Mouse (Mus musculus) spleen, adult 2 months (tissue): ENCODE measurements around the gene Tmem102. TPM values are rescaled to one million over a fixed set of nuclear protein-coding genes. Genes with fewer than 3 reads are reported as not detected.

Experiments used
- DNase-seq, 2 experiments: peaks; one replicate each; pipeline versions ENCODE4 v3.0.0 to v3.0.0-alpha.2; 2012 to 2021; ENCODE audit warnings: low spot score in 2 of 2, low read depth in 1 of 2
- H3K27ac ChIP-seq: fragments of 200-500 bp; 2 replicates; pipeline ENCODE4 v1.5.1; 2012; ENCODE audit warnings: low read length, inconsistent platforms; ENCODE audit not compliant: insufficient read depth
- H3K27me3 ChIP-seq: fragments of 200-500 bp; 2 replicates; pipeline ENCODE4 v1.6.1; 2012; ENCODE audit warnings: mild to moderate bottlenecking, moderate library complexity, low read length, inconsistent platforms; ENCODE audit not compliant: control insufficient read depth, insufficient read depth
- H3K36me3 ChIP-seq: fragments of 200-500 bp; 2 replicates; pipeline ENCODE4 v1.6.1; 2012; ENCODE audit warnings: mild to moderate bottlenecking, low read length, inconsistent platforms; ENCODE audit not compliant: control insufficient read depth, insufficient read depth
- H3K4me1 ChIP-seq: fragments of 200-500 bp; 2 replicates; pipeline ENCODE4 v1.6.1; 2011; ENCODE audit warnings: inconsistent platforms; ENCODE audit not compliant: control insufficient read depth, insufficient read depth, insufficient read length
- H3K4me3 ChIP-seq: fragments of 200-500 bp; 2 replicates; pipeline ENCODE4 v1.5.1; 2011; ENCODE audit warnings: mild to moderate bottlenecking, inconsistent platforms; ENCODE audit not compliant: insufficient read depth, insufficient read length; ENCODE audit errors: extremely low read depth
- CTCF ChIP-seq: fragments of 200-500 bp; IDR thresholded peaks from 2 replicates; pipeline ENCODE4 v1.5.1; 2011; ENCODE audit warnings: mild to moderate bottlenecking, inconsistent platforms; ENCODE audit not compliant: insufficient read depth, insufficient read length, insufficient replicate concordance; ENCODE audit errors: extremely low read depth
- POLR2A ChIP-seq: fragments of 200-500 bp; IDR thresholded peaks from 2 replicates; pipeline ENCODE4 v1.6.1; 2011; ENCODE audit warnings: low read depth, low read length, inconsistent platforms
- WGBS: fragments of 180-500 bp; shearing (Covaris S2); methylation state at CpG from one replicate; pipeline ENCODE4 v1.1.7; 2018; 5-methylcytosine and 5-hydroxymethylcytosine counted together
- polyA plus RNA-seq: library from polyadenylated mRNA; depleted of rRNA; stranded (reverse); fragments of >200 nt; gene quantifications from 2 replicates; pipeline ENCODE4 v1.2.3, GENCODE M21; 2012

Tmem102 gene
- polyA plus RNA-seq, 1 experiment, result 0.23 TPM

DNA sequence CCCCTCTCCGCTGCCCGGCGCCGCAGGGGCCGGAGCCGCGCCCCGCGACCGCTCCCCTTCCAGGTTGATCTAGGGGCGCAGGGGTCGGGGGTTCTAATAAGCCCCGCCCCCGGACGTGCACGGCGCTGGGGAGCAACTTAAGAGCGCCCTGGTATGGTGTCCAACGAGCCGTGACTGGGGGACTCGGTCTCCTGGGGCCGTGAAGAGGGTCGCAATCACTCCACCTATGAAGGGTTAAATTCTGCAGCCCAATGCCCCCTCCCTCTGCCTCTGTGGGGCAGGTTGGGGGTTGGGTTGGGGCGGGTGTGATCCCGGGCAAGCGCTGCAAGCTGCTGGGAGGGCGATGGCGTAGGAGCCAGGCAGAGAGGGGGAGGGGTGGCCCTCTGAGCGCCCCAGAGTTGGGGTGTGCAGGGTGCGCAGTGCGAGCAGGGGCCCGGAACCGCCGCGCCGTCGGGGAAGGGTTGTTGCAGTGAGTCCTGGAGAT lies 39.3 kb downstream of the Tmem102 start:
- WGBS, result under 1% methylated on average over 37 of the region's 37 CpGs
- Histone ChIP-seq H3K4me3 (peak overlapping the region; percentile 92), H3K4me1 (peaks cover 13% of the 10 kb centered on the region), H3K27me3 (no peaks in the 10 kb centered on the region), H3K36me3 (no peaks in the 10 kb centered on the region), H3K27ac (peak overlapping the region; percentile 94)
- DNase-seq, result peak; percentile 37 to 78
- TF ChIP-seq CTCF (no peak), POLR2A (no peak)

DNA sequence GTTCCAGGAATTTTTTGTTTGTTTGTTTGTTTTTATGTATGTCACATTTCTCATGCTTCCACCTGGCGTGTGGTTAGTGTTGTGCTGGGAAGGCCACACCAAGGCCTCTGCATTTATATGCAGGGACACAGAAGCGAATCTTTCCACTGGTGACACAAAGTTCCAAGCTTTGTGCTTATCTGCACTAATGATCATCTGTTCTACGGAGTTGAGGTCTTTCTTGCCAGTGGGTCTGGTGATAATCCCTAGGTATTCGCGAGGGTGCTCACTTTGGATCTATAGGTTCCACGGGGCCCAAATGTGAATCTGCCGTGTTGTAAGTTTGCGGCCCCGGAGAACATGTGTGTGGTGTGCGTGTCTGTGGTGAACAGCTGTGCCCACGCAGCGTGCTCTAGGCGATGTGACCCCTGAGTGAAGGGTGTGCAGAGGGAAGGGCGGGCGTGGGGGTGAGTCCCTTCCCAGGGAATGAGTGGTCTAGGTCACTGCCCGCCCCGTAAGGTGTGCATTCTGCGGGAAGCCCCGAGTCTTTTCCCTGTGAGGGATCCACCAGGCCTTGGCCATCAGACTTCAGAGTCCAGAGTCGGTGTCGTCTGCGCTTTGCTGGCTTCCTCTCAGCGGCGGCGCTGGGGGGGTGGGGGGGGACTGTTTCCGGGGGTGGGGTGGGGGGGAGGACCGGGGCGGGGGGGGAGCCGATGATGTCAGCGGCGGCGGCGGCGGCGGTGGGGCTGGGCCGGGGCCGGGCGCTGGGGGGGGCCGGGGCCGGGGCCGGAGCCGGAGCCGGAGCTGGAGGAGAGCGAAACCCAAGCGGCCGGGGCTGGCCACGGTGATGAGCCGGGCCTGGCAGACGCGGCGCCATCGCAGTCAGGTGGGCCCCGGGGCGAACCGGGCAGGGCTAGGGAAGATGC lies 40.0 kb downstream of the Tmem102 start, which contains the start of gene Zbtb4:
Gene Zbtb4 (plus strand): TSS at position 692 of the 905 bp plus-strand sequence.
- H3K27ac ChIP-seq, result peak within 1 kb of the TSS; percentile 94
- TF ChIP-seq POLR2A (peak; percentile 43), CTCF (no peak)
- WGBS, result 18% methylated on average over 37 of the region's 55 CpGs
- DNase-seq, result peak in 1 of 2 experiments; percentile 40
- H3K27me3 ChIP-seq, result no peaks in the 10 kb centered on the region
- no peaks in the 10 kb centered on the region for H3K36me3 ChIP-seq
- peaks cover 13% of the 10 kb centered on the region for H3K4me1 ChIP-seq
- H3K4me3 ChIP-seq, result peak within 1 kb of the TSS; percentile 92

GRCm38 (mm10) chr11:69763551-69763950 lies 41.9 kb downstream of the Tmem102 start:
- no peak overlapping the region for H3K27ac ChIP-seq
- no peak for DNase-seq
- 90% methylated on average over 7 of the region's 7 CpGs for WGBS
- no peaks in the 10 kb centered on the region for H3K36me3 ChIP-seq
- no peak overlapping the region for H3K4me3 ChIP-seq
- no peaks in the 10 kb centered on the region for H3K27me3 ChIP-seq
- no peak for TF ChIP-seq POLR2A
- TF ChIP-seq CTCF, result peak; percentile 10; the same call in 1 of the 2 replicates
- peaks cover 14% of the 10 kb centered on the region for H3K4me1 ChIP-seq

- peaks cover 10% of the 10 kb centered on the region; the same call in 1 of the 2 replicates for H3K4me1 ChIP-seq
- no peaks in the 10 kb centered on the region for H3K36me3 ChIP-seq
- H3K27ac ChIP-seq, result no peak within 1 kb of the TSS
- no peak for DNase-seq
- no peak within 1 kb of the TSS for H3K4me3 ChIP-seq
- TF ChIP-seq CTCF (no peak), POLR2A (no peak)
- H3K27me3 ChIP-seq, result no peaks in the 10 kb centered on the region
- 59% methylated on average over 1 of the region's 1 CpGs for WGBS
These were observed 43.6 kb downstream of the Tmem102 start, which contains the start of gene Slc35g3 for GRCm38 (mm10) chr11:69761868-69762267. Gene Slc35g3 (minus strand): TSS chr11:69761968.

- TF ChIP-seq CTCF (no peak), POLR2A (no peak)
These were observed 44.6 kb downstream of the Tmem102 start for GRCm38 (mm10) chr11:69760901-69761200.

GRCm38 (mm10) chr11:69760160-69760900 lies 45.1 kb downstream of the Tmem102 start:
- Histone ChIP-seq H3K4me3 (no peak overlapping the region), H3K36me3 (no peaks in the 10 kb centered on the region), H3K27me3 (no peaks in the 10 kb centered on the region), H3K4me1 (peaks cover 13% of the 10 kb centered on the region; the same call in 1 of the 2 replicates), H3K27ac (no peak overlapping the region)
- 83% methylated on average over 14 of the region's 14 CpGs for WGBS
- TF ChIP-seq POLR2A, result no peak
- no peak for DNase-seq

More at GRCm38 (mm10) chr11:69760901-69761200, 44.6 kb downstream of the Tmem102 start:
- H3K4me1 ChIP-seq, result peaks cover 13% of the 10 kb centered on the region; the same call in 1 of the 2 replicates
- no peaks in the 10 kb centered on the region for H3K27me3 ChIP-seq
- no peak overlapping the region for H3K27ac ChIP-seq
- no peak for DNase-seq
- H3K36me3 ChIP-seq, result no peaks in the 10 kb centered on the region
- WGBS, result 91% methylated on average over 7 of the region's 7 CpGs
- H3K4me3 ChIP-seq, result no peak overlapping the region
